Mouse (Mus musculus) lung, postnatal 36 days (tissue): ENCODE data around the gene Pbrm1.

ENCODE experiments used
- DNase-seq: peaks from one replicate; pipeline ENCODE4 v3.0.0; 2022; ENCODE audit warnings: mixed read lengths

Gene Pbrm1

DNA sequence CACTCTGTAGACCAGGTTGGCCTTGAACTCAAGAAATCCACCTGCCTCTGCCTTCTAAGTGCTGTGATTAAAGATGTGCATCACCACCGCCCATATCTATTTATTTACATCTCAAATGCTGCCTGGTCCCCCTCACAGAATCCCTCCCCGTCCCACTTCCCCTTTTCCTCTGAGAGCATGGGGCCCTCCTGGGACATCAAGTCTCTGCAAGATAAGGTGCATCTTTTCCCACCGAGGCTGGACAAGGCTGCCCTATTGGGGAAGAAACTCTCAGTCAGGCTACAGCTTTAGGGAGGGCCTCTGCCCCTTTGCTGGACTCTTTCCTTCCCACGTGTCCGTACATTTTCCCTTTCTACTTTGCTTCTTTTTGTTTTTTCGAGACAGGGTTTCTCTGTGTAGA lies 150.6 kb downstream of the Pbrm1 start:
- DNase-seq: no peak

DNA sequence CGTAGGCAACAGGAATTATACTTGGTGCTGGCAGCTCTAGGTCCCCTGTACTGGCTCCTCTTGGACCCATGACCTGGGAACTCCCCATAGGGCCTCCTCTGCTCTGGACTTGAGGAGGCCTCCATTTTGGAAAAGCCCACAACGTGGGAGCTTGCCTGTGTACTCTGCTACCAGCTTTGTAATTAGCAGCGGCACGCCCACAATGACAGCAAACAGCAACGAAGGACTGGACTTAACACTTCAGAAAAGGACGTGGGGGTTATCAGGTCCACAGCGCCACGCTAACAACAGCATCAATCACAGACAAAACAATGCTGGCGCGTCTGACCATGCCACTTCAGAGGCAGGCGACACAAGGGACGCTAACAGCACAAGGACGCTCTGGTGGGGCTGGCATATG lies 152.0 kb downstream of the Pbrm1 start:
- DNase-seq: no peak
